Mouse (Mus musculus): ENCODE data around the gene Igfbp7.
A peak's percentile ranks its signal among the peaks of the same experiment; 100 is the strongest.

Igfbp7 gene

GRCm38 (mm10) chr5:77340033-77340432 lies 67.8 kb downstream of the Igfbp7 start:
- no peak for DNase-seq

- DNase-seq, result no peak
Measured at GRCm38 (mm10) chr5:77330154-77330553, 77.7 kb downstream of the Igfbp7 start.

- DNase-seq, result no peak
Measured at GRCm38 (mm10) chr5:77324936-77325335, 82.9 kb downstream of the Igfbp7 start.

- DNase-seq, result no peak
Measured at GRCm38 (mm10) chr5:77314986-77315385, 92.9 kb downstream of the Igfbp7 start.

GRCm38 (mm10) chr5:77314206-77314605 lies 93.6 kb downstream of the Igfbp7 start:
- no peak for DNase-seq

- DNase-seq, result peak; percentile 98 to 99
Measured at GRCm38 (mm10) chr5:77309924-77310772, 97.7 kb downstream of the Igfbp7 start, which contains the start of the genes Noa1 and Polr2b. Gene Noa1, minus strand, starts transcription at chr5:77310084. Gene Polr2b, plus strand, starts transcription at chr5:77310147.

- DNase-seq, result peak in 1 of 2 experiments; percentile 66
Measured at GRCm38 (mm10) chr5:77309051-77309906, 98.6 kb downstream of the Igfbp7 start.

- DNase-seq, result no peak
Measured at GRCm38 (mm10) chr5:77307821-77308553, 99.9 kb downstream of the Igfbp7 start.

- DNase-seq, result no peak
Measured at GRCm38 (mm10) chr5:77301296-77301903, 106.4 kb downstream of the Igfbp7 start.

GRCm38 (mm10) chr5:77299486-77299885 lies 108.4 kb downstream of the Igfbp7 start:
- no peak for DNase-seq

All from thymus, postnatal 36 days (tissue).